Mouse (Mus musculus) MEL (cell line): ENCODE measurements around the gene Ctrc.

ENCODE experiments used
- BHLHE40 ChIP-seq: IDR thresholded peaks from 2 replicates; pipeline ENCODE4 v1.6.1; 2012; ENCODE audit warnings: low read depth, mild to moderate bottlenecking, inconsistent platforms, low read length, improper control_type of control experiment, borderline replicate concordance
- CTCF ChIP-seq, 3 experiments: IDR thresholded peaks in 2 of 3; conservative IDR thresholded peaks in 1 of 3; 2 replicates each; pipeline ENCODE4 v1.5.1; 2011 to 2012; ENCODE audit warnings: low read length in 3 of 3, low read depth in 2 of 3, mild to moderate bottlenecking in 2 of 3, improper control_type of control experiment in 1 of 3, inconsistent platforms in 1 of 3, mixed read lengths in 1 of 3, moderate library complexity in 1 of 3; ENCODE audit not compliant: control insufficient read depth in 1 of 3, insufficient read depth in 1 of 3, poor library complexity in 1 of 3, severe bottlenecking in 1 of 3
- GATA1 ChIP-seq: IDR thresholded peaks from 2 replicates; pipeline ENCODE4 v1.6.1; 2011; ENCODE audit warnings: low read depth, low read length, improper control_type of control experiment
- MAZ ChIP-seq: IDR thresholded peaks from 2 replicates; pipeline ENCODE4 v1.6.1; 2012; ENCODE audit warnings: low read depth, mild to moderate bottlenecking, inconsistent platforms, low read length, improper control_type of control experiment
- MYC ChIP-seq: IDR thresholded peaks from 2 replicates; pipeline ENCODE4 v1.6.1; 2011; ENCODE audit warnings: low read depth, mild to moderate bottlenecking, low read length, improper control_type of control experiment, moderate library complexity
- POLR2A ChIP-seq, 2 experiments: IDR thresholded peaks; 2 replicates each; pipeline ENCODE4 v1.6.1; 2011 to 2012; ENCODE audit warnings: low read length in 2 of 2, mild to moderate bottlenecking in 2 of 2, control low read depth in 1 of 2, improper control_type of control experiment in 1 of 2, low read depth in 1 of 2, moderate library complexity in 1 of 2; ENCODE audit not compliant: control insufficient read depth in 1 of 2, insufficient read depth in 1 of 2, poor library complexity in 1 of 2
- RCOR1 ChIP-seq: IDR thresholded peaks from 2 replicates; pipeline ENCODE4 v1.6.1; 2012; ENCODE audit warnings: low read depth, mild to moderate bottlenecking, inconsistent platforms, low read length, improper control_type of control experiment
- SMC3 ChIP-seq: IDR thresholded peaks from 2 replicates; pipeline ENCODE4 v1.6.1; 2011; ENCODE audit warnings: low read depth, low read length, improper control_type of control experiment
- TBP ChIP-seq: IDR thresholded peaks from 2 replicates; pipeline ENCODE4 v1.8.0; 2011; ENCODE audit warnings: low read depth, low read length, improper control_type of control experiment
- USF1 ChIP-seq: IDR thresholded peaks from 2 replicates; pipeline ENCODE4 v1.6.1; 2014; ENCODE audit warnings: low read depth, mild to moderate bottlenecking, inconsistent platforms, low read length, improper control_type of control experiment, moderate library complexity
- ZNF384 ChIP-seq: IDR thresholded peaks from 2 replicates; pipeline ENCODE4 v1.6.1; 2012; ENCODE audit warnings: low read depth, mild to moderate bottlenecking, inconsistent platforms, low read length, improper control_type of control experiment

DNA sequence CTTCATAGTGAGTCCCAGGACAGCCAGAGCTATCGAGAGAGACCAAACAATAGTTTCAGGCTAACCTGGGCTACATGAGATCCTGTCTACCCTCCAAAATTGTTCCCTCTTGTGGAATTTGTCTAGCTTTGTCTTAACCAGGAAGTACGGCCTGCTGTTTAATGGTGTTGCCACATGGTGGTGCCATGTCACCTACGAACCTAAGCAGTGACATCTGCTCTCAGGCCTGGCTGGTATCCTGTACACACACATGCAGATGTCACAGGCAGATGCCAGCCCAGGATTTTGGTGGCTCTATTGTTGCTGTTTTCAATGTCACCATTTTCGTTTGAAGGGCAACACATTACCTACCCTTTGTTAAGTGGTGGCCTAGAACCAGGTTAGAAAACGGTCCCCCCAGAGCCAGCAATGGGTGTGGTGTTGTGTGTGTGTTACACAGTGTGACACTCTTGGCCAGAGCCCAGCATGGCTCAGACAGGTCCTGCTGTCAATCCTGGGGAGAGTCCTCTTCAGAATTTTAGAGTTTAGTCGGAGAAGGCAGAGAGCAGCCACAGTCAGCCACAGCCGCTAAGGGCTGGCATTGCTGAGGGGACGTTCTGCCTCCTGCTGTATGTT, 36.2 kb downstream of the Ctrc start:
- peak; percentile 36 to 76 (median 50); a peak in 5 of 6 replicates for TF ChIP-seq CTCF (IDR thresholded peaks at IDR 0.05 in 2 of 3, conservative IDR thresholded peaks at IDR 0.05 in 1 of 3; ENCODE audit: control insufficient read depth in 1 of 3, insufficient read depth in 1 of 3, low read depth in 2 of 3, low read length in 3 of 3, poor library complexity in 1 of 3, severe bottlenecking in 1 of 3)
- no peak for TF ChIP-seq ZNF384
- no peak for TF ChIP-seq POLR2A (IDR thresholded peaks at IDR 0.05; ENCODE audit: control insufficient read depth in 1 of 2, insufficient read depth in 1 of 2, low read depth in 1 of 2, low read length in 2 of 2, poor library complexity in 1 of 2)
- no peak for TF ChIP-seq TBP
- TF ChIP-seq MYC, result no peak
- no peak for TF ChIP-seq GATA1
- no peak for TF ChIP-seq RCOR1
- TF ChIP-seq MAZ, result no peak
- TF ChIP-seq USF1, result no peak
- no peak for TF ChIP-seq BHLHE40
- peak; percentile 63 for TF ChIP-seq SMC3
